Mouse (Mus musculus): ENCODE measurements around the gene Ajap1. TPM values are rescaled to one million over a fixed set of nuclear protein-coding genes. Genes with fewer than 3 reads are reported as not detected.

Ajap1 gene
- polyA plus RNA-seq, 1 experiment: 2.3 TPM

- Histone ChIP-seq H3K4me3 (ENCODE audit: control insufficient read depth, insufficient read depth, low read length) (no peak overlapping the region), H3K27me3 (ENCODE audit: control insufficient read depth, insufficient read depth, low read length) (no peaks in the 10 kb centered on the region), H3K36me3 (ENCODE audit: control insufficient read depth, insufficient read depth, low read length) (no peaks in the 10 kb centered on the region), H3K27ac (ENCODE audit: control insufficient read depth, insufficient read depth, low read length) (no peak overlapping the region), H3K4me1 (replicated peaks; ENCODE audit: control insufficient read depth, insufficient read depth, low read length) (no peaks in the 10 kb centered on the region)
- no peak for DNase-seq
- TF ChIP-seq POLR2A (IDR thresholded peaks at IDR 0.05; ENCODE audit: control insufficient read depth, extremely low read depth, insufficient read depth, low read length, poor library complexity) (no peak), CTCF (IDR thresholded peaks at IDR 0.05; ENCODE audit: borderline replicate concordance, control insufficient read depth, extremely low read depth, insufficient read depth, low read length, poor library complexity) (no peak)
- WGBS: 86% methylated on average over 6 of the region's 6 CpGs
Observed at GRCm38 (mm10) chr4:153514071-153514470, 31.5 kb upstream of the Ajap1 start.

GRCm38 (mm10) chr4:153511530-153511929 is 28.9 kb upstream of the Ajap1 start:
- TF ChIP-seq CTCF (IDR thresholded peaks at IDR 0.05; ENCODE audit: borderline replicate concordance, control insufficient read depth, extremely low read depth, insufficient read depth, low read length, poor library complexity): no peak
- no peak for TF ChIP-seq POLR2A (IDR thresholded peaks at IDR 0.05; ENCODE audit: control insufficient read depth, extremely low read depth, insufficient read depth, low read length, poor library complexity)
- Histone ChIP-seq H3K27ac (ENCODE audit: control insufficient read depth, insufficient read depth, low read length) (no peak overlapping the region), H3K4me1 (replicated peaks; ENCODE audit: control insufficient read depth, insufficient read depth, low read length) (no peaks in the 10 kb centered on the region), H3K4me3 (ENCODE audit: control insufficient read depth, insufficient read depth, low read length) (no peak overlapping the region), H3K27me3 (ENCODE audit: control insufficient read depth, insufficient read depth, low read length) (no peaks in the 10 kb centered on the region), H3K36me3 (ENCODE audit: control insufficient read depth, insufficient read depth, low read length) (no peaks in the 10 kb centered on the region)
- no peak for DNase-seq
- WGBS: 96% methylated on average over 1 of the region's 1 CpGs

GRCm38 (mm10) chr4:153501936-153502335 is 19.3 kb upstream of the Ajap1 start:
- no peaks in the 10 kb centered on the region for H3K4me1 ChIP-seq (replicated peaks; ENCODE audit: control insufficient read depth, insufficient read depth, low read length)
- H3K4me3 ChIP-seq (ENCODE audit: control insufficient read depth, insufficient read depth, low read length): no peak overlapping the region
- no peak for TF ChIP-seq CTCF (IDR thresholded peaks at IDR 0.05; ENCODE audit: borderline replicate concordance, control insufficient read depth, extremely low read depth, insufficient read depth, low read length, poor library complexity)
- TF ChIP-seq POLR2A (IDR thresholded peaks at IDR 0.05; ENCODE audit: control insufficient read depth, extremely low read depth, insufficient read depth, low read length, poor library complexity): no peak
- no peak for DNase-seq
- H3K27ac ChIP-seq (ENCODE audit: control insufficient read depth, insufficient read depth, low read length): no peak overlapping the region
- WGBS: 67% methylated on average over 7 of the region's 7 CpGs
- no peaks in the 10 kb centered on the region for H3K36me3 ChIP-seq (ENCODE audit: control insufficient read depth, insufficient read depth, low read length)
- no peaks in the 10 kb centered on the region for H3K27me3 ChIP-seq (ENCODE audit: control insufficient read depth, insufficient read depth, low read length)

- H3K36me3 ChIP-seq (ENCODE audit: control insufficient read depth, insufficient read depth, low read length): no peaks in the 10 kb centered on the region
- WGBS: 51% methylated on average over 9 of the region's 9 CpGs
- H3K4me3 ChIP-seq (ENCODE audit: control insufficient read depth, insufficient read depth, low read length): no peak overlapping the region
- no peaks in the 10 kb centered on the region for H3K4me1 ChIP-seq (replicated peaks; ENCODE audit: control insufficient read depth, insufficient read depth, low read length)
- no peak for DNase-seq
- TF ChIP-seq POLR2A (IDR thresholded peaks at IDR 0.05; ENCODE audit: control insufficient read depth, extremely low read depth, insufficient read depth, low read length, poor library complexity): no peak
- TF ChIP-seq CTCF (IDR thresholded peaks at IDR 0.05; ENCODE audit: borderline replicate concordance, control insufficient read depth, extremely low read depth, insufficient read depth, low read length, poor library complexity): no peak
- no peaks in the 10 kb centered on the region for H3K27me3 ChIP-seq (ENCODE audit: control insufficient read depth, insufficient read depth, low read length)
- no peak overlapping the region for H3K27ac ChIP-seq (ENCODE audit: control insufficient read depth, insufficient read depth, low read length)
Observed at GRCm38 (mm10) chr4:153492444-153492843, 9.8 kb upstream of the Ajap1 start.

GRCm38 (mm10) chr4:153489116-153489515 is 6.5 kb upstream of the Ajap1 start:
- no peaks in the 10 kb centered on the region for H3K27me3 ChIP-seq (ENCODE audit: control insufficient read depth, insufficient read depth, low read length)
- 85% methylated on average over 8 of the region's 8 CpGs for WGBS

GRCm38 (mm10) chr4:153485913-153486312 is 3.3 kb upstream of the Ajap1 start:
- no peak overlapping the region for H3K27ac ChIP-seq (ENCODE audit: control insufficient read depth, insufficient read depth, low read length)
- no peak for DNase-seq
- H3K27me3 ChIP-seq (ENCODE audit: control insufficient read depth, insufficient read depth, low read length): 0 out of 2 replicates have a peak, but pooled peaks cover 2% of the 10 kb centered on the region
- H3K4me3 ChIP-seq (ENCODE audit: control insufficient read depth, insufficient read depth, low read length): no peak overlapping the region
- H3K36me3 ChIP-seq (ENCODE audit: control insufficient read depth, insufficient read depth, low read length): no peaks in the 10 kb centered on the region
- TF ChIP-seq POLR2A (IDR thresholded peaks at IDR 0.05; ENCODE audit: control insufficient read depth, extremely low read depth, insufficient read depth, low read length, poor library complexity): no peak
- TF ChIP-seq CTCF (IDR thresholded peaks at IDR 0.05; ENCODE audit: borderline replicate concordance, control insufficient read depth, extremely low read depth, insufficient read depth, low read length, poor library complexity): no peak
- no peaks in the 10 kb centered on the region for H3K4me1 ChIP-seq (replicated peaks; ENCODE audit: control insufficient read depth, insufficient read depth, low read length)
- WGBS: 70% methylated on average over 4 of the region's 4 CpGs

More at GRCm38 (mm10) chr4:153489116-153489515, 6.5 kb upstream of the Ajap1 start:
- no peak for TF ChIP-seq POLR2A (IDR thresholded peaks at IDR 0.05; ENCODE audit: control insufficient read depth, extremely low read depth, insufficient read depth, low read length, poor library complexity)
- no peak for TF ChIP-seq CTCF (IDR thresholded peaks at IDR 0.05; ENCODE audit: borderline replicate concordance, control insufficient read depth, extremely low read depth, insufficient read depth, low read length, poor library complexity)
- no peaks in the 10 kb centered on the region for H3K4me1 ChIP-seq (replicated peaks; ENCODE audit: control insufficient read depth, insufficient read depth, low read length)
- H3K4me3 ChIP-seq (ENCODE audit: control insufficient read depth, insufficient read depth, low read length): no peak overlapping the region
- no peak for DNase-seq
- no peaks in the 10 kb centered on the region for H3K36me3 ChIP-seq (ENCODE audit: control insufficient read depth, insufficient read depth, low read length)
- H3K27ac ChIP-seq (ENCODE audit: control insufficient read depth, insufficient read depth, low read length): no peak overlapping the region

GRCm38 (mm10) chr4:153484392-153484791 is 1.8 kb upstream of the Ajap1 start:
- Histone ChIP-seq H3K4me3 (ENCODE audit: control insufficient read depth, insufficient read depth, low read length) (no peak overlapping the region), H3K4me1 (replicated peaks; ENCODE audit: control insufficient read depth, insufficient read depth, low read length) (no peaks in the 10 kb centered on the region), H3K36me3 (ENCODE audit: control insufficient read depth, insufficient read depth, low read length) (no peaks in the 10 kb centered on the region), H3K27ac (ENCODE audit: control insufficient read depth, insufficient read depth, low read length) (no peak overlapping the region), H3K27me3 (ENCODE audit: control insufficient read depth, insufficient read depth, low read length) (peaks cover 2% of the 10 kb centered on the region; the same call in 1 of the 2 replicates)
- 9% methylated on average over 7 of the region's 7 CpGs for WGBS
- TF ChIP-seq POLR2A (IDR thresholded peaks at IDR 0.05; ENCODE audit: control insufficient read depth, extremely low read depth, insufficient read depth, low read length, poor library complexity): no peak
- no peak for TF ChIP-seq CTCF (IDR thresholded peaks at IDR 0.05; ENCODE audit: borderline replicate concordance, control insufficient read depth, extremely low read depth, insufficient read depth, low read length, poor library complexity)
- peak; percentile 9 for DNase-seq
